Mouse (Mus musculus) heart, adult 2 months (tissue): ENCODE data around the gene Gm38392. TPM values are rescaled to one million over a fixed set of nuclear protein-coding genes. Genes with fewer than 3 reads are reported as not detected.

Experiments used
- DNase-seq, 2 experiments: peaks; one replicate each; pipeline ENCODE4 v3.0.0; 2021
- H3K27ac ChIP-seq: fragments of 200-600 bp; 2 replicates; pipeline ENCODE4 v1.8.1; 2022
- H3K27me3 ChIP-seq: fragments of 200-500 bp; 2 replicates; pipeline ENCODE4 v1.6.1; 2012; ENCODE audit warnings: mild to moderate bottlenecking, low read length, inconsistent platforms, mixed read lengths; ENCODE audit not compliant: control insufficient read depth, insufficient read depth
- H3K36me3 ChIP-seq: fragments of 200-500 bp; 2 replicates; pipeline ENCODE4 v1.6.1; 2012; ENCODE audit warnings: low read length, inconsistent platforms; ENCODE audit not compliant: control insufficient read depth, insufficient read depth
- H3K4me1 ChIP-seq: fragments of 200-500 bp; 2 replicates; pipeline ENCODE4 v1.6.1; 2011; ENCODE audit warnings: low read length; ENCODE audit not compliant: control insufficient read depth, insufficient read depth
- H3K4me3 ChIP-seq: fragments of 200-600 bp; 2 replicates; pipeline ENCODE4 v1.8.1; 2022
- H3K79me2 ChIP-seq: fragments of 200-500 bp; replicated peaks from 2 replicates; pipeline ENCODE4 v1.6.1; 2012; ENCODE audit warnings: mild to moderate bottlenecking, inconsistent platforms, low read length, moderate library complexity, mixed read lengths; ENCODE audit not compliant: control insufficient read depth, insufficient read depth
- H3K9ac ChIP-seq: fragments of 200-500 bp; 2 replicates; pipeline ENCODE4 v1.6.1; 2012; ENCODE audit warnings: low read depth, mild to moderate bottlenecking, control low read depth, inconsistent platforms, low read length, mixed read lengths
- CTCF ChIP-seq: fragments of 200-600 bp; IDR thresholded peaks from 2 replicates; pipeline ENCODE4 v1.8.1; 2022; ENCODE audit warnings: antibody characterized with exemption, mild to moderate bottlenecking, moderate library complexity
- EP300 ChIP-seq: fragments of 200-500 bp; IDR thresholded peaks from 2 replicates; pipeline ENCODE4 v1.6.1; 2011; ENCODE audit warnings: low read depth, low read length, control low read depth; ENCODE audit not compliant: insufficient read depth
- POLR2A ChIP-seq: fragments of 200-500 bp; IDR thresholded peaks from 2 replicates; pipeline ENCODE4 v1.6.1; 2011; ENCODE audit warnings: mild to moderate bottlenecking, low read depth, low read length, control low read depth; ENCODE audit not compliant: insufficient read depth
- WGBS: fragments of 180-500 bp; shearing (Covaris S2); methylation state at CpG from one replicate; pipeline ENCODE4 v1.1.7; 2018; 5-methylcytosine and 5-hydroxymethylcytosine counted together
- intact Hi-C: fragments of 180-260 bp; cut with DNase I; formaldehyde crosslinking; loops from one replicate; pipeline ENCODE4 v1.15.1; 2025
- polyA plus RNA-seq: library from polyadenylated mRNA; depleted of rRNA; stranded (reverse); fragments of >200 nt; gene quantifications from 2 replicates; pipeline ENCODE4 v1.2.3, GENCODE M21; 2012
- total RNA-seq, 2 experiments: library from RNA; stranded (reverse); gene quantifications; 2 replicates each; pipeline ENCODE4 v1.2.3; 2021

Gene Gm38392
- total and polyA plus RNA-seq, 3 experiments = 0.26 to 0.27 TPM; not detected in 1

DNA sequence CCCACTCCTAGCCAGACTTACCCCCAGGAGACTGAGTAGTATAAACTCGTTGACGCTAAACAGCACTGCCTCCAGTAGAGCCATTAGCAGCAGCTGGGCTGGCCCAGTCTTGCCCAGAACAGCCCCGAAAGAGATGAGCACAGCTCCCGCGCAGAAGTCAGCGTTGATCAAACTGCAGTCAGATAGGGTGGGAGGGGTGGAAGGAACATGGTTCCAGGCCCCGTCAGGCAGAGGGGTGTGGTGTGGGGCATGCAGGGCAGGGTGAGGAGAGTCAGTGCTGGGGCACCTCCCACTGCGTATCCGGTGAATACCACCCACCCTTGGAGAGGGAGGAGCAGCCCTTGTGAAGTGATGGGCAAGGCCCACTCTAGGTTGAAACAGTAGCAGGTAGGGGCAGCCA, 39.3 kb downstream of the Gm38392 start:
- no peak for DNase-seq
- TF ChIP-seq POLR2A = no peak
- TF ChIP-seq CTCF = no peak
- TF ChIP-seq EP300 = no peak
- no peaks in the 10 kb centered on the region for H3K36me3 ChIP-seq
- no peaks in the 10 kb centered on the region for H3K79me2 ChIP-seq
- no peaks in the 10 kb centered on the region for H3K27me3 ChIP-seq
- H3K9ac ChIP-seq = no peak overlapping the region
- no peak overlapping the region for H3K4me3 ChIP-seq
- 68% methylated on average over 9 of the region's 9 CpGs for WGBS
- no peaks in the 10 kb centered on the region for H3K4me1 ChIP-seq
- intact Hi-C loops = no loop called here
- no peak overlapping the region for H3K27ac ChIP-seq

DNA sequence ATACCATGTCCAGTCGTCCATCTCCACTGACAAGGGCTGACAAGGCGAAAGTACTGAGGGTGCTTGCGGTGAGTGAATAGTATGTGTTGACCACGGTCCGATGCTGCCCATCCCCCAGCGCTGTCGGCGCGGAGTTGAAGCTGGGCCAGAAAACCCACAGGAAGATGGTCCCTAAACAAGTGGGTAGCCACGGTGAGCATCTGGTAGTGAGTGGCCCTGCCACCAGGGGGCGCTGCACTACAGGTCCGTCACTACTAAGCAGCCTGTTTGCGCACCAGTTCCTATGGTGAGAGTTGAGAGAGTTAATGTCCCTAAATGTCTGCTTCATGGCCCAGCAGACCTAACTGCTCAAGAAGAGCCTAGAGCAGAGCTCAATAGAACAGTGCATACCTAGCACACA, 41.2 kb downstream of the Gm38392 start:
- no peaks in the 10 kb centered on the region for H3K79me2 ChIP-seq
- H3K36me3 ChIP-seq = no peaks in the 10 kb centered on the region
- 19% methylated on average over 13 of the region's 13 CpGs for WGBS
- no peaks in the 10 kb centered on the region for H3K4me1 ChIP-seq
- intact Hi-C loops = no loop called here
- peak; percentile 55 to 74 for DNase-seq
- H3K27me3 ChIP-seq = peaks cover 11% of the 10 kb centered on the region
- no peak overlapping the region for H3K9ac ChIP-seq
- TF ChIP-seq CTCF (peak; percentile 96), EP300 (no peak), POLR2A (no peak)
- H3K4me3 ChIP-seq = no peak overlapping the region
- H3K27ac ChIP-seq = no peak overlapping the region

DNA sequence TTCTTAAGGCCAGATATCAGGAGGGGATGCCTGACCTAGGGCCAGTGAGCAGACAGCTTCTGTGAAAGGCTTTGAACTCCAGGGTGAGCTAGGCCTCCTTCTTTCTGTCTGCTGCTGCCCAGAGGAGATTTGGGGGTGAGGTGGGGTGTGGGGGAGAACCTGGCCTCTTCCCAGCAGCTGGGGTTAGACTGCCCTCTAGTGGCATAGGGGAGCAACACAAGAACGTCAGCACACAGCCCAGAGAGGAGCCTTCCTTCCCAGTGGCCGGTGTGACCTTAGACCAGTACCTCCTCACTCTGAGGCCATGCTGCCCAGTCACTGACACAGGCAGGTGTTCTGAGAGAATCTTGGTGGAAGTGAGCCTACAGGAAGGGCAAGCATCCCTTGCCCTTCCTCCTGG, 42.9 kb downstream of the Gm38392 start:
- no peak for TF ChIP-seq POLR2A
- peak; percentile 79 for TF ChIP-seq CTCF
- H3K27ac ChIP-seq = no peak overlapping the region
- H3K27me3 ChIP-seq = peaks cover 14% of the 10 kb centered on the region
- intact Hi-C loops = loop anchor here (1.0 to 5.0 kb wide), 2 partner anchors 156 to 232 kb away; no protein-coding TSS in a partner anchor
- H3K4me3 ChIP-seq = no peak overlapping the region
- H3K4me1 ChIP-seq = no peaks in the 10 kb centered on the region
- H3K9ac ChIP-seq = no peak overlapping the region
- DNase-seq = peak in 1 of 2 experiments; percentile 55
- no peaks in the 10 kb centered on the region for H3K36me3 ChIP-seq
- 15% methylated on average over 2 of the region's 2 CpGs for WGBS
- H3K79me2 ChIP-seq = no peaks in the 10 kb centered on the region

DNA sequence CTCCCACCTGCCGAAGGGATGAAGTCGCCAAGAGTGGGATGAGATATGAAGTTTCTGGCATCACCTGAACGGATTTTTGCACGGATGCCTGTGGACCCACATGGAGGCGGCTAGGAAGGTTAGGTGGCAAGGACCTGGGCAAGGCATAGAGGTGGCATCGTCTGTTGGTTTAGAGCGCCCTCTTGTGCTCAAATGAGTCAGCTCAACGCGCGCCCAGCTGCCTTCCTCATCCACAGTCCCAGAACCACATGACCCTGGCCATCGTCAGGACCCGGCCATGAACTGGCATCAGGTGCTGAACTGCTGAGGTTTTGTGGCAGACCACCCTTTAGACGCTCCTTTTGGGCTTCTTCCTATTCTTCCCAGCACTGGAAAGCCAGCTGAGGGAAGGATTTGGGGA, 44.5 kb downstream of the Gm38392 start:
- 6% methylated on average over 13 of the region's 13 CpGs for WGBS
- peak; percentile 59 to 73 for DNase-seq
- intact Hi-C loops = loop anchor here (1.0 to 5.0 kb wide), 2 partner anchors 50 to 230 kb away; no protein-coding TSS in a partner anchor
- H3K79me2 ChIP-seq = no peaks in the 10 kb centered on the region
- no peak overlapping the region for H3K27ac ChIP-seq
- peaks cover 20% of the 10 kb centered on the region for H3K27me3 ChIP-seq
- no peaks in the 10 kb centered on the region for H3K4me1 ChIP-seq
- H3K36me3 ChIP-seq = no peaks in the 10 kb centered on the region
- no peak for TF ChIP-seq POLR2A
- TF ChIP-seq EP300 = peak; percentile 72; the same call in 1 of the 2 replicates
- TF ChIP-seq CTCF = peak; percentile 83
- no peak overlapping the region for H3K9ac ChIP-seq
- H3K4me3 ChIP-seq = no peak overlapping the region

DNA sequence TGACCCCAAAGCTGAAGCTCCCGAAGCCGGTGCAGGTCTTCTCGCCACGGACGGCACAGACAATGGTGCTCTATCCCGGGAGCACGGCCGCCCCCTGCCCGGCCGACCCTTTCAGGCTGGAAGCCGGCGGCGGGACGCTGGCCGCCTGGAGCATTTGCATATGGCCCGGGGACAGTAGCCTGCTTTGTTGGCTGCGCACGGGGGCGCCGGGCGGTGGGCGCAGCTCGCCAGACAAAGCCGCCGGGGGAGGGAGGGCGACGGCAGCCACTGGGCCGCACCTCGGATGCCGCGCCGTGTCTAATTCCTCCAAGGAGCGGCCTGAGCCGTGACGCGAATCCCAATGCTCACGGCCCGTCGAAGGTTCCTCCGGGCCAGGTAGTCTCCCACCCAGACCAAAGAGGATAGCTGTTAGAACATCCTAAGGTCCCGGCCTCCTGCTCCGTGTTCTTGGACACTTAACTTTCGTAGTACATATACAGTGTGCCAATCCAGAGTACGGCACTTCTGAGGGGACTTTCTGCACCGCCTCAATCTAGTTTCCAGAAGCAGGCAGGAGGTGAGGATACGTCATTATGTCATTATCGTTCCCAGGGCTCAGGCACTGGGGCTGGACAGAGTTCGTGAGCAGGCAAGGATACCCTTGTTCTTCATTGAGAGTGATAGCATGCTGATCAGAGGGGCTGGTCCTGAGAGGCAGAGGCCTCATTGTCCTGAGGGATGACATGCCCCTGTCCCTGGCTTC, 45.8 kb downstream of the Gm38392 start:
- intact Hi-C loops = loop anchor here (5.0 kb wide), 1 partner anchor 229 kb away; no protein-coding TSS in a partner anchor
- H3K27ac ChIP-seq = no peak overlapping the region
- H3K9ac ChIP-seq = no peak overlapping the region
- H3K4me1 ChIP-seq = no peaks in the 10 kb centered on the region
- peaks cover 20% of the 10 kb centered on the region for H3K27me3 ChIP-seq
- no peaks in the 10 kb centered on the region for H3K79me2 ChIP-seq
- WGBS = 6% methylated on average over 47 of the region's 48 CpGs
- no peaks in the 10 kb centered on the region for H3K36me3 ChIP-seq
- H3K4me3 ChIP-seq = no peak overlapping the region
- TF ChIP-seq EP300 (no peak), POLR2A (no peak), CTCF (no peak)
- DNase-seq = no peak

DNA sequence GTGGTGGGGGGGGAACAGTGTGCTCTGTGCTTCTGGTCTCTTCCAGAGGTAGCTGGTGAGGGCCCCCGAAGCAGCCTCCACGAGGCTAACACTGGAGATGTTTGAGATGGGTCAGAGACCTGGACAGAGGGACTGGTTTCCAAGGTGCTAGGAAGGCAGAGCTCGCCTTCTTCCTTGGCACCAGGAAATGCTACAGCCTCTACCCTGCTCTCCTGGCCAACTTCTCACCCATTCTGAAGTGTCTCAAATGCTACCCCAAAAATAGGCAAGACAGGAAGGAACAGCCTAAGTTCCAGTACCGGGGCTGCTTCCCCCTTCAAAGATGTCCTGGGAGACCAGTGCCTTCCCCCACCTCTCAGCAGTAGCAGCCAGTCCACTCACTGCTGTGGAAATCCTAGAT, 47.6 kb downstream of the Gm38392 start:
- Histone ChIP-seq H3K4me1 (no peaks in the 10 kb centered on the region), H3K79me2 (no peaks in the 10 kb centered on the region), H3K36me3 (no peaks in the 10 kb centered on the region), H3K27me3 (peaks cover 20% of the 10 kb centered on the region), H3K4me3 (no peak overlapping the region), H3K27ac (no peak overlapping the region), H3K9ac (no peak overlapping the region)
- 45% methylated on average over 4 of the region's 4 CpGs for WGBS
- TF ChIP-seq CTCF = no peak
- no peak for TF ChIP-seq POLR2A
- no peak for TF ChIP-seq EP300
- DNase-seq = no peak
- intact Hi-C loops = no loop called here
